Mouse (Mus musculus) frontal cortex, adult 2 months (tissue): Measurements from ENCODE around the gene Unc93a2. TPM values are rescaled to one million over a fixed set of nuclear protein-coding genes. Genes with fewer than 3 reads are reported as not detected.

Source experiments
- polyA plus RNA-seq: library from polyadenylated mRNA; depleted of rRNA; stranded (reverse); fragments of >200 nt; gene quantifications from 2 replicates; pipeline ENCODE4 v1.2.3, GENCODE M21; 2012; rRNA removed

Unc93a2 gene
- polyA plus RNA-seq, 1 experiment, result 0.06 TPM

Other genes with a start within 250 kb of the Unc93a2 start
- 40.8 and 44.1 TPM in 2 replicates for gene Rps6ka2, start 215.3 kb downstream of the Unc93a2 start, polyA plus RNA-seq
- gene Tcp10a, start 60.8 kb downstream of the Unc93a2 start, polyA plus RNA-seq, result 0.06 and 0.08 TPM in 2 replicates
- gene Ttll2, start 32.8 kb downstream of the Unc93a2 start, polyA plus RNA-seq, result not detected in 2 replicates
- not detected in 2 replicates for gene Gm49630, start 13.5 kb downstream of the Unc93a2 start, polyA plus RNA-seq